Mouse (Mus musculus) embryo, embryonic 11.5 days (tissue): ENCODE measurements around the gene Xrcc5.

Experiments
- DNase-seq: peaks from one replicate; pipeline ENCODE4 v3.0.0-alpha.2; 2012; ENCODE audit warnings: low read depth, low spot score

Gene Xrcc5

GRCm38 (mm10) chr1:72390420-72390819 is 83.2 kb downstream of the Xrcc5 start:
- DNase-seq: no peak

GRCm38 (mm10) chr1:72399720-72400401 is 92.6 kb downstream of the Xrcc5 start:
- no peak for DNase-seq

- DNase-seq: no peak
Measured at GRCm38 (mm10) chr1:72400616-72401015, 93.4 kb downstream of the Xrcc5 start.

GRCm38 (mm10) chr1:72401331-72402069 is 94.3 kb downstream of the Xrcc5 start:
- DNase-seq: no peak

- no peak for DNase-seq
Measured at GRCm38 (mm10) chr1:72406505-72407079, 99.4 kb downstream of the Xrcc5 start.

GRCm38 (mm10) chr1:72409936-72410335 is 102.7 kb downstream of the Xrcc5 start:
- DNase-seq: no peak

- no peak for DNase-seq
Measured at GRCm38 (mm10) chr1:72411108-72411507, 103.9 kb downstream of the Xrcc5 start.

- no peak for DNase-seq
Measured at GRCm38 (mm10) chr1:72413205-72413604, 106.0 kb downstream of the Xrcc5 start.

GRCm38 (mm10) chr1:72414133-72414532 is 106.9 kb downstream of the Xrcc5 start:
- no peak for DNase-seq

- DNase-seq: peak; percentile 11
Measured at GRCm38 (mm10) chr1:72414561-72415253, 107.5 kb downstream of the Xrcc5 start.

- DNase-seq: no peak
Measured at GRCm38 (mm10) chr1:72418744-72419655, 111.8 kb downstream of the Xrcc5 start.

- no peak for DNase-seq
Measured at GRCm38 (mm10) chr1:72420220-72420619, 113.0 kb downstream of the Xrcc5 start.

- no peak for DNase-seq
Measured at GRCm38 (mm10) chr1:72422121-72422520, 114.9 kb downstream of the Xrcc5 start.

- no peak for DNase-seq
Measured at GRCm38 (mm10) chr1:72426456-72426855, 119.2 kb downstream of the Xrcc5 start.

- DNase-seq: no peak
Measured at GRCm38 (mm10) chr1:72428526-72428925, 121.3 kb downstream of the Xrcc5 start.

GRCm38 (mm10) chr1:72429107-72429807 is 122.0 kb downstream of the Xrcc5 start:
- no peak for DNase-seq

- no peak for DNase-seq
Measured at GRCm38 (mm10) chr1:72432579-72432978, 125.4 kb downstream of the Xrcc5 start.

GRCm38 (mm10) chr1:72434510-72434909 is 127.3 kb downstream of the Xrcc5 start:
- DNase-seq: no peak

GRCm38 (mm10) chr1:72436967-72437366 is 129.7 kb downstream of the Xrcc5 start:
- no peak for DNase-seq

- DNase-seq: no peak
Measured at GRCm38 (mm10) chr1:72439146-72439545, 131.9 kb downstream of the Xrcc5 start.
